Mouse (Mus musculus): ENCODE data around the gene Gm20777.
"Not testable (repeated sequence)": the region's sequence is repeated elsewhere in the genome, so short reads cannot be mapped to it uniquely, and the experiment has no call there.

Gm20777 gene

DNA sequence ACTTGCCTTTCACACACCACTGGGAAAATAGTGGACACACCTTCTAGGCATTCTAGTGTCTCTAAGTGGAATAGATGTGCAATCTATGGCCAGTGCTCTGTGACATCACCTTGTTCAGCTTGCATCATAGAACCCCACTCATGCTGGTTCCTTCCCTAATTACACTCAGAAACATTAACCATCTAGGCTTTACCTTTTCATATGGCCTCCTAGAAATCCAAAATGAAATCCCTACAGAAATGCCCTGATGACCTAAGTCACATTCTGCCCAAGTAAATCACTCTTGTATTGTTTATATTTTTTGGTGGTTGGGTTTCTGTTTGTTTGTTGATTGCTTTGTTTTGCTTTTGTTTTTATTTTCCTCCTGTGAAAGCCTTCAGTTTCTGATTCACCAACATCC lies at the start of gene Gm20777:
Gm20777 (minus strand) TSS at position 101 of the 400 bp plus-strand sequence.
- DNase-seq (ENCODE audit: low spot score in 2 of 2): not testable (repeated sequence)

DNA sequence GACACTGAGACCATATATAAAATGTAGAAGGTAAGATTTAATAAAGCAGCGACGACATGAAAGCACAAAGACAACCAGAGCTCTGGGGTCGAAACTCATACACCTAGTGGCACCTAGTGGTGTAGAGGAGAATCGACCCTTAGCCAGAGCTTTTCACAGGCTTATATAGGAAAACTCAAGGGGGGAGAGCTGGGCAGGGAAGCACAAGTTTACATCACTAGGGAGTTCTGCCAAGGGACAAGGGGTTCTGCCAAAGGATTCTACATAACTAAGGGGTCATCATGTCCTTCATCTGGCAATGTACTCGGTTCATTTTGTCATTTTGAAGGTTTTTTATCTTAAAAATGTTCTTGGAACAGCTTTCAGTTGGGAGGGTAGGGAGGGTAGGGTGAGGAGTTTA lies 42.7 kb downstream of the Gm20777 start:
- peak in 1 of 2 experiments; percentile 4 for DNase-seq (ENCODE audit: low spot score in 2 of 2)

DNA sequence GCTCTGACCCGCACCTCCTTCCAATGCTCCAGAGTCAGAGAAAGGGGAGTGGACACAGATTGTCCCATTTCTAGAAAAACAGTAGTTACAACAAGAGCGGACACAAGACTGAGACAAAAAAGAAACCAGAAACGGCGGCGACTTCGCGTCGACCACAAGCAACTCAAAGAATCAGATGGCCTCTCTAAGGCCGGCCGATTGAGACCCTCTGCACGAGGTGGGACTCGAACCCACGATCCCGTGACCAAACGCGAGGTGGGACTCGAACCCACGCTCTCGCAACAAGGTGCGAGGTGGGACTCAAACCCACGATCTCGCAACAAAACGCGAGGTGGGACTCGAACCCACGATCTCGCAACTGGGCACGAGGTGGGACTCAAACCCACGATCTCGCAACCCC lies 43.5 kb downstream of the Gm20777 start:
- not testable (repeated sequence) for DNase-seq (ENCODE audit: low spot score in 2 of 2)

- not testable (repeated sequence) for DNase-seq (ENCODE audit: low spot score in 2 of 2)
Observed at GRCm38 (mm10) chrY:10708226-10708625, 44.0 kb downstream of the Gm20777 start.

DNA sequence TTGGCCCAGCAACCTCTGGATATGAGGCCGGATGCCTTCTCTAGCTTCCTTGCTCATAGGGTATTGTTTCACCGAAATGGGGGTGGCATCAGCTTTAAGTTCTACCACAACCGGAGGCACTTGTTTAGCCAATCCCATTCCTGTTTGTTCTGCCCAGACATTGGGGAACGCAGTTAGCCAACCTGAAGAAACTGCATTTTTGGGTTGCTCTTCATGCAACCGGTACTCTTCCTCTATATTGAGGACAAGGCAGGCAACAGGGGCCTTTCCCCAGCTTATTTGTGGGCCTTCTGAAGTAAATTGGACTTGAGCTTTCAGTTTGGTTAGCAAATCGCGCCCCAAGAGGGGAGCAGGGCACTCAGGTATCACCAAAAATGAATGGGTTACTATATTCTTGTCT lies 45.6 kb downstream of the Gm20777 start:
- not testable (repeated sequence) for DNase-seq (ENCODE audit: low spot score in 2 of 2)
